Mouse (Mus musculus): ENCODE measurements around the gene Sacs. TPM values are rescaled to one million over a fixed set of nuclear protein-coding genes. Genes with fewer than 3 reads are reported as not detected.
"Not testable (repeated sequence)": the region's sequence is repeated elsewhere in the genome, so short reads cannot be mapped to it uniquely, and the experiment has no call there.

The Sacs gene
- polyA plus RNA-seq, 1 experiment = 11.9 TPM

- not testable (repeated sequence) for DNase-seq (ENCODE audit: extremely low spot score in 1 of 2, low spot score in 1 of 2)
Observed at GRCm38 (mm10) chr14:61157426-61157825, 19.2 kb downstream of the Sacs start.

GRCm38 (mm10) chr14:61160920-61161319 lies 22.7 kb downstream of the Sacs start:
- DNase-seq (ENCODE audit: extremely low spot score in 1 of 2, low spot score in 1 of 2) = no peak

- no peak for DNase-seq (ENCODE audit: extremely low spot score in 1 of 2, low spot score in 1 of 2)
Observed at GRCm38 (mm10) chr14:61161367-61162334, 23.4 kb downstream of the Sacs start.

- DNase-seq (ENCODE audit: extremely low spot score in 1 of 2, low spot score in 1 of 2) = no peak
Observed at GRCm38 (mm10) chr14:61164461-61164860, 26.2 kb downstream of the Sacs start.

- DNase-seq (ENCODE audit: extremely low spot score in 1 of 2, low spot score in 1 of 2) = no peak
Observed at GRCm38 (mm10) chr14:61165929-61166328, 27.7 kb downstream of the Sacs start.

- DNase-seq (ENCODE audit: extremely low spot score in 1 of 2, low spot score in 1 of 2) = no peak
Observed at GRCm38 (mm10) chr14:61171261-61171970, 33.2 kb downstream of the Sacs start.

- DNase-seq (ENCODE audit: extremely low spot score in 1 of 2, low spot score in 1 of 2) = peak; percentile 99
Observed at GRCm38 (mm10) chr14:61172548-61173158, 34.4 kb downstream of the Sacs start.

GRCm38 (mm10) chr14:61173229-61173628 lies 35.0 kb downstream of the Sacs start:
- peak; percentile 37 to 53 for DNase-seq (ENCODE audit: extremely low spot score in 1 of 2, low spot score in 1 of 2)

- no peak for DNase-seq (ENCODE audit: extremely low spot score in 1 of 2, low spot score in 1 of 2)
Observed at GRCm38 (mm10) chr14:61191904-61192303, 53.6 kb downstream of the Sacs start.

- DNase-seq (ENCODE audit: extremely low spot score in 1 of 2, low spot score in 1 of 2) = no peak
Observed at GRCm38 (mm10) chr14:61192326-61192725, 54.1 kb downstream of the Sacs start.

GRCm38 (mm10) chr14:61194416-61194815 lies 56.2 kb downstream of the Sacs start:
- DNase-seq (ENCODE audit: extremely low spot score in 1 of 2, low spot score in 1 of 2) = no peak

GRCm38 (mm10) chr14:61210111-61210510 lies 71.9 kb downstream of the Sacs start:
- no peak for DNase-seq (ENCODE audit: extremely low spot score in 1 of 2, low spot score in 1 of 2)

- no peak for DNase-seq (ENCODE audit: extremely low spot score in 1 of 2, low spot score in 1 of 2)
Observed at GRCm38 (mm10) chr14:61211754-61212153, 73.5 kb downstream of the Sacs start.

GRCm38 (mm10) chr14:61221166-61221565 lies 82.9 kb downstream of the Sacs start:
- DNase-seq (ENCODE audit: extremely low spot score in 1 of 2, low spot score in 1 of 2) = no peak

- no peak for DNase-seq (ENCODE audit: extremely low spot score in 1 of 2, low spot score in 1 of 2)
Observed at GRCm38 (mm10) chr14:61222506-61222905, 84.2 kb downstream of the Sacs start.

- DNase-seq (ENCODE audit: extremely low spot score in 1 of 2, low spot score in 1 of 2) = peak in 1 of 2 experiments; percentile 12
Observed at GRCm38 (mm10) chr14:61223740-61224139, 85.5 kb downstream of the Sacs start.

- no peak for DNase-seq (ENCODE audit: extremely low spot score in 1 of 2, low spot score in 1 of 2)
Observed at GRCm38 (mm10) chr14:61224387-61225077, 86.3 kb downstream of the Sacs start.

GRCm38 (mm10) chr14:61226151-61226550 lies 87.9 kb downstream of the Sacs start:
- DNase-seq (ENCODE audit: extremely low spot score in 1 of 2, low spot score in 1 of 2) = no peak

- no peak for DNase-seq (ENCODE audit: extremely low spot score in 1 of 2, low spot score in 1 of 2)
Observed at GRCm38 (mm10) chr14:61229763-61230162, 91.5 kb downstream of the Sacs start.

- DNase-seq (ENCODE audit: extremely low spot score in 1 of 2, low spot score in 1 of 2) = no peak
Observed at GRCm38 (mm10) chr14:61230179-61230578, 91.9 kb downstream of the Sacs start.
